Mouse (Mus musculus) intestine, postnatal 0 days (tissue): ENCODE data around the gene Setd7. TPM values are rescaled to one million over a fixed set of nuclear protein-coding genes. Genes with fewer than 3 reads are reported as not detected.

Experiments used
- ATAC-seq: fragments of 200-750 bp; cut with Nextera tagmentation; 2 replicates; pipeline ENCODE4 v1.8.0; 2017; ENCODE audit warnings: mild to moderate bottlenecking, moderate TSS enrichment, moderate library complexity
- H3K27ac ChIP-seq: fragments of 300-500 bp; sonication (generic); 2 replicates; pipeline ENCODE4 v1.5.1; 2014; ENCODE audit warnings: mild to moderate bottlenecking, low read depth, low read length, moderate library complexity
- H3K27me3 ChIP-seq: fragments of 300-500 bp; sonication (generic); replicated peaks from 2 replicates; pipeline ENCODE4 v1.6.1; 2014; ENCODE audit warnings: low read length, mixed read lengths; ENCODE audit not compliant: control insufficient read depth, insufficient read depth
- H3K36me3 ChIP-seq: fragments of 300-500 bp; sonication (generic); 2 replicates; pipeline ENCODE4 v1.6.1; 2014; ENCODE audit warnings: mild to moderate bottlenecking, moderate library complexity; ENCODE audit not compliant: control insufficient read depth, insufficient read depth
- H3K4me1 ChIP-seq: fragments of 300-500 bp; sonication (generic); replicated peaks from 2 replicates; pipeline ENCODE4 v1.6.1; 2014; ENCODE audit warnings: antibody characterized with exemption, low read length, mixed read lengths; ENCODE audit not compliant: control insufficient read depth, insufficient read depth
- H3K4me2 ChIP-seq: fragments of 300-500 bp; sonication (generic); replicated peaks from 2 replicates; pipeline ENCODE4 v1.6.1; 2014; ENCODE audit warnings: low read depth, mild to moderate bottlenecking, moderate library complexity
- H3K4me3 ChIP-seq: fragments of 300-500 bp; sonication (generic); 2 replicates; pipeline ENCODE4 v1.5.1; 2014; ENCODE audit warnings: low read depth, low read length
- H3K9ac ChIP-seq: fragments of 300-500 bp; sonication (generic); 2 replicates; pipeline ENCODE4 v1.6.1; 2014; ENCODE audit warnings: mild to moderate bottlenecking, low read depth, low read length
- H3K9me3 ChIP-seq: fragments of 300-500 bp; sonication (generic); 2 replicates; pipeline ENCODE4 v1.6.1; 2016; ENCODE audit warnings: mixed run types; ENCODE audit not compliant: control insufficient read depth
- CTCF ChIP-seq: sonication (generic); IDR thresholded peaks from 2 replicates; pipeline ENCODE4 v1.5.1; 2016; ENCODE audit warnings: low read depth, mild to moderate bottlenecking, control low read depth, antibody characterized with exemption, moderate library complexity
- WGBS: fragments of 180-500 bp; shearing (Covaris S2); extraction: QIAGEN DNeasy Blood & Tissue Kit; methylation state at CpG from one replicate; pipeline ENCODE4 v1.1.7; 2014; 5-methylcytosine and 5-hydroxymethylcytosine counted together
- polyA plus RNA-seq: library from polyadenylated mRNA; unstranded; fragments of >200 nt; fragmentation: Nextera tagmentation; extraction: Ambion mirVana; gene quantifications from 2 replicates; pipeline ENCODE4 v1.2.1, GENCODE M21; 2015

The Setd7 gene
- polyA plus RNA-seq = 1.6 and 1.9 TPM in 2 replicates

GRCm38 (mm10) chr3:51560511-51561108, at the start of gene Setd7:
Gene Setd7 (minus strand): TSS chr3:51560879.
- TF ChIP-seq CTCF = peak; percentile 42
- Histone ChIP-seq H3K4me2 (peak within 1 kb of the TSS; percentile 100), H3K27ac (peak within 1 kb of the TSS; percentile 90), H3K36me3 (no peaks in the 10 kb centered on the region), H3K9me3 (no peaks in the 10 kb centered on the region), H3K4me1 (no peaks in the 10 kb centered on the region), H3K4me3 (peak within 1 kb of the TSS; percentile 84), H3K27me3 (no peaks in the 10 kb centered on the region), H3K9ac (peak within 1 kb of the TSS; percentile 90)
- WGBS = under 1% methylated on average over 48 of the region's 48 CpGs
- peak; percentile 60 for ATAC-seq

DNA sequence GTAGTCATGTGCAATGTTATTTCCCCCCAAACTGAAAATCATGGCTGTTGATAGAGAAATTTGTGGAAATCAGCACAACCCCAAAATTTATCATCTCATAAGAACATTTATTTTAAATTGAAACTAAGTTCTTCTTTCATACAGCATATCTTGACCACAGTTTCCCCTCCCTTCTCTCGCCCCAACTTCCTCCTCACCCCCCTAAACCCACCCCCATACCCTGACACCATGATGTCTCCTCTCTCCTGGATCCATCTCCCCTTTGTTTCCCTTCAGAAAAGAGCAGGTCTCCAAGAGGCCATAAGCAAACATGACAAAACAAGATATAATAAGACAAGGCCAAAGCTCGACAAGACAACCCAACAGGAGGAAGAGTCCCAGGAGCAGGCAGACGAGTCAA, 43.8 kb upstream of the Setd7 start:
- 75% methylated on average over 3 of the region's 3 CpGs for WGBS
- Histone ChIP-seq H3K9ac (no peak overlapping the region), H3K36me3 (no peaks in the 10 kb centered on the region), H3K4me1 (no peaks in the 10 kb centered on the region), H3K27ac (no peak overlapping the region), H3K4me3 (no peak overlapping the region), H3K9me3 (no peaks in the 10 kb centered on the region), H3K4me2 (no peak overlapping the region), H3K27me3 (no peaks in the 10 kb centered on the region)
- TF ChIP-seq CTCF = no peak
- no peak for ATAC-seq

DNA sequence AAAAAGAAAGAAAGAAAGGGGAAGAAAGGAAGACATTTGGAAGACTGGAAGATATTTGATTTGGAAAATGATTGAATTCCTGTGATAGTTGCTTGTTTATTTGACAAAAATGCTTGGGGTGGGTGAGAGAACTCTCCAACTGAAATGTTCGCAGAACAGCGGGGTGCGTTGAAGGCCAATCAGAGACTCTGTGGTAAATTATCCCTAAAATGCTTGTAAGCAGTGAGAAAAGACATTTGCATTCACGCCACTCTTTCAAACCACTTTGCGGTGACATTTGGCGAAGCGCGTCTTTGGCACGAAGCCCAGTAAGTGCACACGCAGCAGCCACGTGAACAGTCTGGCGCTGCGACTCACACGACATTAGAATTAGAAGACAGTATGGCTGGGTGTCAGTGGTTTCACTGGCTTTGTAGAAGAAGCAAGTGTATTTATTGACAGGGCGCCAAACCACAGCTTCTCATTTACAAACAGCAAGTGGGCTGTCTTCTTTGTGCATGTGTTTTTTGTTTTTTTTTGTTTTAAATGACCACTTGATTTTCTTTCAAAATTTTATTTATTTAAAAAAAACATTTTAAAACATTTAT, 43.1 kb upstream of the Setd7 start:
- WGBS = 79% methylated on average over 15 of the region's 15 CpGs
- Histone ChIP-seq H3K27ac (no peak overlapping the region), H3K9me3 (no peaks in the 10 kb centered on the region), H3K36me3 (no peaks in the 10 kb centered on the region), H3K4me2 (no peak overlapping the region; the same call in 1 of the 2 replicates), H3K27me3 (no peaks in the 10 kb centered on the region), H3K4me3 (no peak overlapping the region), H3K4me1 (no peaks in the 10 kb centered on the region), H3K9ac (no peak overlapping the region)
- no peak for TF ChIP-seq CTCF
- ATAC-seq = no peak

- Histone ChIP-seq H3K9ac (no peak overlapping the region), H3K4me1 (no peaks in the 10 kb centered on the region), H3K9me3 (no peaks in the 10 kb centered on the region), H3K27me3 (no peaks in the 10 kb centered on the region), H3K27ac (no peak overlapping the region), H3K4me3 (no peak overlapping the region), H3K4me2 (no peak overlapping the region), H3K36me3 (no peaks in the 10 kb centered on the region)
- TF ChIP-seq CTCF = no peak
- WGBS = 93% methylated on average over 2 of the region's 2 CpGs
- no peak for ATAC-seq
Measured at GRCm38 (mm10) chr3:51601461-51601860, 40.8 kb upstream of the Setd7 start.

- WGBS = 85% methylated on average over 4 of the region's 4 CpGs
- H3K4me2 ChIP-seq = no peak overlapping the region
- no peak overlapping the region for H3K9ac ChIP-seq
- no peak for TF ChIP-seq CTCF
- no peak for ATAC-seq
- H3K4me1 ChIP-seq = no peaks in the 10 kb centered on the region
- H3K27ac ChIP-seq = no peak overlapping the region
- H3K9me3 ChIP-seq = no peaks in the 10 kb centered on the region
- H3K4me3 ChIP-seq = no peak overlapping the region
- no peaks in the 10 kb centered on the region for H3K27me3 ChIP-seq
- no peaks in the 10 kb centered on the region for H3K36me3 ChIP-seq
Measured at GRCm38 (mm10) chr3:51600728-51601127, 40.0 kb upstream of the Setd7 start.

DNA sequence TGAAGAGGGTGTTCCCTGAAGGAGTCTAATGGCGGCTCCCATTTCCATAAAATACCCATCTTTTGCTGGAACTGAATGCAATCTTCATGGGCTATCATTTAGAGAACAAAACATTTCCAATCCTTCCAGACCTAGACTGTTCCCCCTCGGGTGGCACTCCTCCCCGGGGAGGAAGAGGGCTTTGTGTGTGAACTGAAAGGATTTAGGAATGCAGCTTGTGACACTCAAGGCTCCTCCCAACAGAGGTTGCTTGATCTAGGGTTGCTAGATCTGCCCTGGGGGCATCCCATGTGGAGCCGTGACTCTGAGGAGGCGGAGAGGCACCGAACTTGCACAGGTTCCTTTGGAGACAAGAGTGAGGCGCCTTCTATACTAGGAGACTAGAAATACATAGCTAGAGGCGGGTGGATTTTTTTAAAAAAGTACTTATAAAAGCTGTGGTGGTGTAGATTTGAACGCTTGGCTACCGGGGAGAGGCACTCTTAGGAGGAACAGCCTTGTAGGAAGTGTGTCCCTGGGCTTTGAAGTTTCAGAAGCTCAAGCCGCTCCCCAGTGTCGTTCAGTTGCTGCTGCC, 38.5 kb upstream of the Setd7 start:
- H3K27ac ChIP-seq = no peak overlapping the region
- no peaks in the 10 kb centered on the region for H3K27me3 ChIP-seq
- no peak overlapping the region for H3K9ac ChIP-seq
- H3K9me3 ChIP-seq = no peaks in the 10 kb centered on the region
- no peak for ATAC-seq
- no peak overlapping the region for H3K4me3 ChIP-seq
- WGBS = 79% methylated on average over 12 of the region's 12 CpGs
- no peak for TF ChIP-seq CTCF
- no peaks in the 10 kb centered on the region for H3K36me3 ChIP-seq
- H3K4me1 ChIP-seq = no peaks in the 10 kb centered on the region
- H3K4me2 ChIP-seq = no peak overlapping the region
